Mouse (Mus musculus) heart, embryonic 13.5 days (tissue): ENCODE results near the gene Srgap2. TPM values are rescaled to one million over a fixed set of nuclear protein-coding genes. Genes with fewer than 3 reads are reported as not detected.

Experiments
- ATAC-seq: fragments of 200-750 bp; cut with Nextera tagmentation; 2 replicates; pipeline ENCODE4 v1.8.0; 2017; ENCODE audit warnings: moderate TSS enrichment; ENCODE audit not compliant: insufficient number of reproducible peaks, low FRiP score, low TSS enrichment; ENCODE audit errors: extremely low read depth
- H3K27ac ChIP-seq: fragments of 300-500 bp; sonication (generic); replicated peaks from 2 replicates; pipeline ENCODE4 v1.5.1; 2015; ENCODE audit warnings: moderate library complexity, mild to moderate bottlenecking, inconsistent platforms
- H3K27me3 ChIP-seq: fragments of 300-500 bp; sonication (generic); replicated peaks from 2 replicates; pipeline ENCODE4 v1.6.1; 2015; ENCODE audit warnings: mild to moderate bottlenecking, inconsistent platforms
- H3K36me3 ChIP-seq: fragments of 300-500 bp; sonication (generic); 2 replicates; pipeline ENCODE4 v1.6.1; 2015; ENCODE audit warnings: mild to moderate bottlenecking, inconsistent platforms
- H3K4me1 ChIP-seq: fragments of 300-500 bp; sonication (generic); 2 replicates; pipeline ENCODE4 v1.6.1; 2015; ENCODE audit warnings: inconsistent platforms
- H3K4me2 ChIP-seq: fragments of 300-500 bp; sonication (generic); 2 replicates; pipeline ENCODE4 v1.6.1; 2015; ENCODE audit warnings: inconsistent platforms, mild to moderate bottlenecking, moderate library complexity
- H3K4me3 ChIP-seq: fragments of 300-500 bp; sonication (generic); 2 replicates; pipeline ENCODE4 v1.5.1; 2015; ENCODE audit warnings: moderate library complexity, mild to moderate bottlenecking, inconsistent platforms
- H3K9ac ChIP-seq: fragments of 300-500 bp; sonication (generic); 2 replicates; pipeline ENCODE4 v1.6.1; 2015; ENCODE audit warnings: inconsistent platforms, mild to moderate bottlenecking, moderate library complexity
- H3K9me3 ChIP-seq: fragments of 300-500 bp; sonication (generic); 2 replicates; pipeline ENCODE4 v1.6.1; 2016; ENCODE audit warnings: inconsistent platforms
- WGBS: fragments of 180-500 bp; shearing (Covaris S2); methylation state at CpG from one replicate; pipeline ENCODE4 v1.1.7; 2015; ENCODE audit warnings: mixed read lengths; 5-methylcytosine and 5-hydroxymethylcytosine counted together
- polyA plus RNA-seq: library from polyadenylated mRNA; unstranded; fragments of >200 nt; fragmentation: Nextera tagmentation; extraction: Ambion mirVana; gene quantifications from 2 replicates; pipeline ENCODE4 v1.2.1, GENCODE M21; 2015

Gene Srgap2
- polyA plus RNA-seq, 1 experiment from 2014 or later: 13.2 TPM

GRCm38 (mm10) chr1:131279456-131279776 lies 247.7 kb downstream of the Srgap2 start, which contains the start of gene Ikbke:
Gene Ikbke (minus strand): TSS chr1:131279606.
- Histone ChIP-seq H3K9me3 (no peaks in the 10 kb centered on the region), H3K4me1 (peaks cover 44% of the 10 kb centered on the region), H3K36me3 (no peaks in the 10 kb centered on the region), H3K9ac (peak within 1 kb of the TSS; percentile 76), H3K4me3 (peak within 1 kb of the TSS; percentile 53), H3K4me2 (peak within 1 kb of the TSS; percentile 71), H3K27me3 (0 out of 2 replicates have a peak, but pooled peaks cover 4% of the 10 kb centered on the region), H3K27ac (peak within 1 kb of the TSS; percentile 61)
- no peak for ATAC-seq
- 23% methylated on average over 4 of the region's 4 CpGs for WGBS

GRCm38 (mm10) chr1:131278606-131279455 lies 248.3 kb downstream of the Srgap2 start:
- 0 out of 2 replicates have a peak, but pooled peaks cover 7% of the 10 kb centered on the region for H3K27me3 ChIP-seq
- H3K4me2 ChIP-seq: peak overlapping the region; percentile 71
- peaks cover 45% of the 10 kb centered on the region for H3K4me1 ChIP-seq
- H3K36me3 ChIP-seq: no peaks in the 10 kb centered on the region
- peak overlapping the region; percentile 53 for H3K4me3 ChIP-seq
- ATAC-seq: no peak
- WGBS: 27% methylated on average over 8 of the region's 8 CpGs
- no peaks in the 10 kb centered on the region for H3K9me3 ChIP-seq
- peak overlapping the region; percentile 61 for H3K27ac ChIP-seq
- H3K9ac ChIP-seq: peak overlapping the region; percentile 76

DNA sequence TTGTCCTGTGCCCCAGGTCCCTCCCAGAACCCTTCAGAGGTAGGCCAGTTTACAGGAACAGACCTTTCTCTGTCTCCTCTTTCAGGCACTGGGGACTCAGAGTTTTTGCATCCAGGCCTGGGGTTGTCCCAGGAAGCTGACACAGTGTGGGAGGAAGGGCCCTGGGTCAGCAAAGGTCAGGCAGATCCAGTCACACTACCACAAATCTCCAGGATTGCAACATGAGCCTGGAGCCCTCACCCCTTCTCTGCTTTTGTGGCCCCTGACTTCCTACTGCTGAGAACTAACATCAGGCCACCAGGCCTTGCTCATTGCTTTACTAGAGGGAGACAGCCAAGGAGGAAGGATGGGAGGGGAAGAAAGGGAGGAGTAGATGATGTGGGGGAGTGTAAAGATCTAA lies 250.3 kb downstream of the Srgap2 start:
- no peaks in the 10 kb centered on the region for H3K36me3 ChIP-seq
- no peak overlapping the region for H3K27ac ChIP-seq
- H3K4me2 ChIP-seq: no peak overlapping the region
- H3K4me1 ChIP-seq: peaks cover 37% of the 10 kb centered on the region
- H3K27me3 ChIP-seq: peaks cover 15% of the 10 kb centered on the region; the same call in 1 of the 2 replicates
- H3K9ac ChIP-seq: 0 out of 2 replicates have a peak overlapping the region, but pooled peaks have one; percentile 30
- no peak overlapping the region for H3K4me3 ChIP-seq
- no peak for ATAC-seq
- H3K9me3 ChIP-seq: no peaks in the 10 kb centered on the region

DNA sequence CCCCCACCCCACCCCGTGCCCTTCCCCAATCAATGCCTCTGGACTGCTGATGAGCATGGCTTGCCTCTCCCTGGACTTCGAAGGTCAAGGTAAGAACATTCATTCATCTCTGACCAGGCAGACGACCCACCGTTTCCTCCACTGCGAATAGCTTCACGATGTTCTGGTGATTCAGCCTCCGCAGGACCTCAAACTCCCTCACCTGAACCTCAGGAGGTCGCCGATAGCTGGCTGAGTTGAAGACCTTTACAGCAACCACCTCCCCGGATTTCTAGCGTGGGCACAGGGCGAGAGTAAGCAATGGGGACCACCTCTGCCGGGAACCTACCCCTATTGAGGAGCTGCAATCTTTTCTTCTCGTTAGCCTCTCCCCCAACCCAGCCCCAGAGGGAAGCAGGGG lies 251.6 kb downstream of the Srgap2 start:
- Histone ChIP-seq H3K4me1 (peaks cover 35% of the 10 kb centered on the region), H3K9me3 (no peaks in the 10 kb centered on the region)
- WGBS: 59% methylated on average over 14 of the region's 14 CpGs

GRCm38 (mm10) chr1:131274725-131275539 lies 252.2 kb downstream of the Srgap2 start:
- H3K4me3 ChIP-seq: peak overlapping the region; percentile 13; the same call in 1 of the 2 replicates
- no peak overlapping the region for H3K27ac ChIP-seq
- 32% methylated on average over 22 of the region's 22 CpGs for WGBS

More for the DNA sequence above, 251.6 kb downstream of the Srgap2 start:
- H3K27ac ChIP-seq: no peak overlapping the region
- ATAC-seq: no peak
- no peak overlapping the region for H3K4me2 ChIP-seq
- H3K4me3 ChIP-seq: no peak overlapping the region
- peaks cover 15% of the 10 kb centered on the region; the same call in 1 of the 2 replicates for H3K27me3 ChIP-seq
- no peaks in the 10 kb centered on the region for H3K36me3 ChIP-seq
- no peak overlapping the region for H3K9ac ChIP-seq

DNA sequence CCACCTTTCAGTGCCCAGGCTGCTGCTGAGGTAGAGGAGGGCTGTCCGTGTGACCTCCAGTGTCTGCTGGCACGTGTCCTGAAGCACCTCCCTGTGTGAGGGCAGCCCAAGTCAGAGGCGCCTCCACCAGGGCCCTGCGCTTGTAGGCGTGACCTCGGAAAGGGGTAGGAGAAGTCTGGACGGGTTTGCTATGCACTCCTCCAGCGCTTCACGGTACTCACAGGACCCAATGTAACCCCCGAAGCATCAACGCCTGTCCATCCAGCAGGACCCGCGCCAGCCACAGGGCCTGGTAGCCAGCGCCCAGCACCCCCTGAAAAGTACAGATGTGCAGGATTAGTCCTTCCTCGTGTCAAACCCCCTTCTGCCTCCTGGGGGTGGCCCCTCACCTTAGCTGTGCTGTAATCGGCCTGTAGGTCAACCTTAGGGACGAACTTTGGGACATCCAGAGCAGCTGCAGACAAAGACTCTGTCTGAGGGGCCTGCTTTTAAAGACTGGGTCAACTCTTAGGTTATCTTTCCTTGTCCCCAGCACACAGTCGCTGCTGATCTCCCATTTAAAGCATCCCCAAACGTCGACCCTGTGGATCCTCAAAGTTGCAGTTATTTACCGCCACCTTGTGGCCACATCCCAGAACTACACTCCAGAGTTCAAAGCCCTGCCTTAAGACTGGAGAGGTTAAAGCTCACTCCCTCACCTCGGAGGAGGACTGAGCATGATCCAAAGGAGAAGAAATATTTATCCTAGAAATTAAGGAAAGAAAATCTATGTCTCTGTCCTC lies 257.2 kb downstream of the Srgap2 start:
- WGBS: 33% methylated on average over 22 of the region's 22 CpGs
- H3K4me2 ChIP-seq: peak overlapping the region; percentile 29
- H3K27me3 ChIP-seq: peaks cover 27% of the 10 kb centered on the region; the same call in 1 of the 2 replicates
- H3K9ac ChIP-seq: 0 out of 2 replicates have a peak overlapping the region, but pooled peaks have one; percentile 14
- H3K4me3 ChIP-seq: no peak overlapping the region
- no peak overlapping the region for H3K27ac ChIP-seq
- H3K36me3 ChIP-seq: 0 out of 2 replicates have a peak, but pooled peaks cover 3% of the 10 kb centered on the region
- peaks cover 12% of the 10 kb centered on the region for H3K4me1 ChIP-seq
- no peak for ATAC-seq
- H3K9me3 ChIP-seq: no peaks in the 10 kb centered on the region

More at GRCm38 (mm10) chr1:131274725-131275539, 252.2 kb downstream of the Srgap2 start:
- Histone ChIP-seq H3K4me1 (peaks cover 33% of the 10 kb centered on the region), H3K9ac (no peak overlapping the region), H3K36me3 (no peaks in the 10 kb centered on the region), H3K4me2 (peak overlapping the region; percentile 52), H3K9me3 (no peaks in the 10 kb centered on the region), H3K27me3 (peaks cover 16% of the 10 kb centered on the region; the same call in 1 of the 2 replicates)
- ATAC-seq: no peak

GRCm38 (mm10) chr1:131268776-131269175 lies 258.4 kb downstream of the Srgap2 start:
- H3K27me3 ChIP-seq: peaks cover 24% of the 10 kb centered on the region; the same call in 1 of the 2 replicates
- 69% methylated on average over 10 of the region's 10 CpGs for WGBS
- H3K4me3 ChIP-seq: no peak overlapping the region
- no peaks in the 10 kb centered on the region for H3K9me3 ChIP-seq
- H3K36me3 ChIP-seq: 0 out of 2 replicates have a peak, but pooled peaks cover 3% of the 10 kb centered on the region
- no peak overlapping the region for H3K4me2 ChIP-seq
- ATAC-seq: no peak
- no peak overlapping the region for H3K9ac ChIP-seq
- peaks cover 5% of the 10 kb centered on the region for H3K4me1 ChIP-seq
- H3K27ac ChIP-seq: no peak overlapping the region

- H3K27ac ChIP-seq: no peak overlapping the region
- no peaks in the 10 kb centered on the region for H3K4me1 ChIP-seq
- no peaks in the 10 kb centered on the region for H3K9me3 ChIP-seq
- H3K36me3 ChIP-seq: no peaks in the 10 kb centered on the region
- no peak overlapping the region for H3K9ac ChIP-seq
- no peak overlapping the region for H3K4me3 ChIP-seq
- no peak for ATAC-seq
- H3K27me3 ChIP-seq: peaks cover 18% of the 10 kb centered on the region
- H3K4me2 ChIP-seq: no peak overlapping the region
- WGBS: 59% methylated on average over 12 of the region's 12 CpGs
Measured at GRCm38 (mm10) chr1:131263905-131264304, 263.2 kb downstream of the Srgap2 start.

DNA sequence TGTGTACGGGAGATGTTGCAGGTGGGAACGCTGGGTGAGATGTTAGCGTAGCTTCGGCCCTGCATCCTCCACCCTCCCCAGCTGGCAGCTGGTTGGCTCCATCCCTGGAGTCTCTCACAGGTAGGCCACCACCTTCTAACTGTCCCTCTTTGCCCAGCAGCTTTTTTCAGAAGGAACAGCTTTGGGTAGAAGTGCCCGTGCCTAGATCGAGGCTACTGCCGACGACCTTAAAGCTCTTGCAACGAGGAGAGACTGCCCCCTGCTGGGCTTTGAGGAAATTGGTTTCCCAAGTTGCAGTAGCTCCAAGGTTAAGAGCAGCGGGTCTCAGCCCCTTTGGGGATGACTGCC lies 266.9 kb downstream of the Srgap2 start:
- Histone ChIP-seq H3K9ac (no peak overlapping the region), H3K36me3 (peaks cover 12% of the 10 kb centered on the region), H3K4me1 (no peaks in the 10 kb centered on the region), H3K4me3 (no peak overlapping the region), H3K4me2 (no peak overlapping the region), H3K9me3 (no peaks in the 10 kb centered on the region), H3K27me3 (peaks cover 20% of the 10 kb centered on the region), H3K27ac (no peak overlapping the region)
- WGBS: 28% methylated on average over 10 of the region's 10 CpGs
- no peak for ATAC-seq

DNA sequence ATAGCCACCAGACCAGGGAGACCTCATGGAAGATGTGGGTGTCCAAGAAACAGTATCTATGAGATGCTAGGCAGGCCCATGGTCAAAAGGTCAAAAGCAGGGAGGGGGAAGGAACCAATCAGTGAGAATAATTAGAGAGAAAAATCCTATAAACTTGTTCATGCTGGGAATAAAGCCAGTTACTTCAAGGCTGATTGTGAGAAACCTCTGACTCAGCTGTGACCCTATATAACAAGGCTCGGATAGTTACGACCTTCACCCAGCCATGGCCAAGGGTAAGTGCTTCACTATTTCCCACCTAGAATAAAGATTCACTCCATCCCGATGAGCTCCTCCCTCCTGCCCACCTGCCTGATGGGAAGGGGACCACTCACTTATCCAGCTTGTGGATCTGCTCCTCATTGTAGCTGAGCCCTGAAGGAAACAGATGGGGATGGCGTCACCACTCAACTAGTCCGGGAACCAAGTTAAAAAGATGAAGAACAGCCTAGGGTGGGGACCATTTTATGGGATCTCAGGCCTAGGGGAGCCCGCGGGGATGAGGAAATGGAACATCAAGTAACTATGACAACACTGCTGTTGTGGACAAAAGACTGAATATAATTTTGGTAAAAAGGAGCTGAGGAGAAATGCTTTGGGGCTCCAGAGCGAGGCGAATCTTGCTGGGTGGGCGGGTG lies 267.4 kb downstream of the Srgap2 start:
- H3K27me3 ChIP-seq: peaks cover 20% of the 10 kb centered on the region
- H3K27ac ChIP-seq: no peak overlapping the region
- ATAC-seq: no peak
- no peak overlapping the region for H3K9ac ChIP-seq
- H3K4me2 ChIP-seq: no peak overlapping the region
- H3K9me3 ChIP-seq: no peaks in the 10 kb centered on the region
- 60% methylated on average over 10 of the region's 10 CpGs for WGBS
- no peaks in the 10 kb centered on the region for H3K4me1 ChIP-seq
- peaks cover 12% of the 10 kb centered on the region for H3K36me3 ChIP-seq
- no peak overlapping the region for H3K4me3 ChIP-seq
